Mouse (Mus musculus): ENCODE results near the gene Cenpm. TPM values are rescaled to one million over a fixed set of nuclear protein-coding genes. Genes with fewer than 3 reads are reported as not detected.

Gene Cenpm
- total RNA-seq (2023) = 0.83 TPM

GRCm38 (mm10) chr15:82244115-82244804, at the start of gene Cenpm:
Cenpm (minus strand) TSS chr15:82244748.

GRCm38 (mm10) chr15:82274593-82274926, 30.0 kb upstream of the Cenpm start, which contains the start of gene Sept3:
Sept3 (plus strand) TSS chr15:82274893.

GRCm38 (mm10) chr15:82252097-82252496, 7.5 kb upstream of the Cenpm start, which contains the start of gene 1500009C09Rik:
1500009C09Rik (plus strand) TSS chr15:82252397.

GRCm38 (mm10) chr15:82223657-82224601, 20.6 kb downstream of the Cenpm start, which contains the start of gene Tnfrsf13c:
Tnfrsf13c (minus strand) TSS chr15:82224369.

GRCm38 (mm10) chr15:82212752-82213063, 31.8 kb downstream of the Cenpm start, which contains the start of gene Shisa8:
Shisa8 (minus strand) TSS chr15:82212815.

Other genes starting within 250 kb of the Cenpm start
- gene Desi1, start 210.9 kb downstream of the Cenpm start, total RNA-seq (2023) = 27.8 TPM
- gene Snu13, start 197.2 kb downstream of the Cenpm start, total RNA-seq (2023) = 94.0 TPM
- gene 4930407I10Rik, start 185.6 kb downstream of the Cenpm start, total RNA-seq (2023) = not detected
- not detected for gene Mei1, start 174.8 kb downstream of the Cenpm start, total RNA-seq (2023)
- 39.1 TPM for gene Ccdc134, start 116.8 kb downstream of the Cenpm start, total RNA-seq (2023)
- 184 TPM for gene Srebf2, start 97.6 kb downstream of the Cenpm start, total RNA-seq (2023)
- gene Shisa8, start 31.9 kb downstream of the Cenpm start, total RNA-seq (2023) = 0.77 TPM
- gene Tnfrsf13c, start 20.4 kb downstream of the Cenpm start, total RNA-seq (2023) = 15.5 TPM
- not detected for gene 1500009C09Rik, start 7.6 kb upstream of the Cenpm start, total RNA-seq (2023)
- gene Sept3, start 30.1 kb upstream of the Cenpm start, total RNA-seq (2023) = not detected
- gene Wbp2nl, start 54.2 kb upstream of the Cenpm start, total RNA-seq (2023) = not detected
- gene Naga, start 94.2 kb upstream of the Cenpm start, total RNA-seq (2023) = 55.5 TPM
- gene Pheta2, start 94.2 kb upstream of the Cenpm start, total RNA-seq (2023) = 1.1 TPM
- gene Smdt1, start 94.2 kb upstream of the Cenpm start, total RNA-seq (2023) = 85.9 TPM
- gene Ndufa6, start 109.6 kb upstream of the Cenpm start, total RNA-seq (2023) = 128 TPM
- gene Cyp2d22, start 135.5 kb upstream of the Cenpm start, total RNA-seq (2023) = 6.2 TPM
- not detected for gene Cyp2d11, start 149.3 kb upstream of the Cenpm start, total RNA-seq (2023)
- gene Cyp2d10, start 162.4 kb upstream of the Cenpm start, total RNA-seq (2023) = not detected
- not detected for gene Cyp2d9, start 188.7 kb upstream of the Cenpm start, total RNA-seq (2023)

Measured in CD8-positive naive resting alpha-beta T cell, adult 57 days (primary cell).